Mouse (Mus musculus): ENCODE data around the gene Bms1. TPM values are rescaled to one million over a fixed set of nuclear protein-coding genes. Genes with fewer than 3 reads are reported as not detected.

Bms1 gene
- 29.4 and 29.9 TPM in 2 replicates for polyA plus RNA-seq (2015; fragmentation: Nextera tagmentation; extraction: Ambion mirVana)

- Histone ChIP-seq H3K4me2 (replicated peaks) (peak within 1 kb of the TSS; percentile 63), H3K9ac (peak within 1 kb of the TSS; percentile 88), H3K4me1 (replicated peaks) (peaks cover 8% of the 10 kb centered on the region), H3K27me3 (replicated peaks) (no peaks in the 10 kb centered on the region), H3K9me3 (no peaks in the 10 kb centered on the region), H3K36me3 (0 out of 2 replicates have a peak, but pooled peaks cover 8% of the 10 kb centered on the region), H3K27ac (peak within 1 kb of the TSS; percentile 89), H3K4me3 (replicated peaks) (peak within 1 kb of the TSS; percentile 97)
- peak; percentile 99 for ATAC-seq
- WGBS: under 1% methylated on average over 67 of the region's 67 CpGs
These were observed at the start of gene Bms1 for GRCm38 (mm10) chr6:118419050-118419920. TSS of gene Bms1 (minus strand) at chr6:118419474.

DNA sequence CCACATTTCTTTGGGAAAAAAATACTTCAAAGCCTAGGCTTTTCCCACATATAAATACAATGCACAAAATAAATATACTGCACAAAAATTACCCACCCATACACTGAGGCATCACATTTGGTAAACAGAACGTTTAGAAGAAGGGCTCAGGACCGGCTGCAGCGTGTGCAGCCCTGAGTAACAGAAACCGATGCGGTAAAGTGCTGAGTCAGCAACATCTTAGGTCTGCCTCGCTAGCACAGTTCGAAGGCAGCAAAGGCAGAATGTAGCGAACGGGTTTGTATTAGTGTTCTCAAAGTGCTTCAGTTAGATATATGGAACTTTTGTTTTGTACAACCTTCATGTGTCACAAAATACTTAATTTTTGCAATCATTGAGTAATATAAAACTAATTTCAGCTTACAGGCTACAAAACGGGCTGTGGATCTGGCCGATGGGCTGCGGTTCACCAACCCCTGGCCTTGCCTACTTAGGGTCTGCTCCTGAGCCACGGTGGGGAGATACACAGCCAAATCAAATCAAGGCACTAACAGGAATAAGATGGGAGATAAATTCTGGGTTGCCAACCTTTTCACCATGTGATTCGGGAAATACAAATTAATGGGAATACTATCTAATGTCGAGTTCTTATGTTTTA lies 42.9 kb upstream of the Bms1 start:
- no peaks in the 10 kb centered on the region; the same call in 1 of the 2 replicates for H3K36me3 ChIP-seq
- no peak for ATAC-seq
- WGBS: 87% methylated on average over 15 of the region's 15 CpGs

DNA sequence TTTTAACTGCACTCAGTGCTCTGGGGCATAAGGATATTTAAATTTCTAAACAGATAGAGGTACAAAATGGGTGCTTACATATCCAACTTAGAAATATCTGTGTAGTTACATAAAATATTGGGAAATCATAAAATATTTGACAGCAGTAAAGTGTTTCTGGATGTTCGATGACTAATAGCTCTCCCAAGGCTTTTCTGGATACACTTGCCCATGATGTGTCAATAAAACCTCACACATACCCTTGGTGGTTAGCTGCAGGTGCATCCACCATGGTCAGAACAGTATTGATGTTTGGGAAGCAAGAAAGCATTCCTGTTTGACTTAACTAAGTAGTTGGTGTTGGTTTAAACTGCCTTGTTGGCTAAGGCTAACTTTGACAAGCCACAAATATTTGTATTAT lies 38.5 kb upstream of the Bms1 start:
- WGBS: 95% methylated on average over 1 of the region's 1 CpGs
- no peak for ATAC-seq

More for the DNA sequence above, 42.9 kb upstream of the Bms1 start:
- no peak overlapping the region for H3K4me3 ChIP-seq (replicated peaks)
- no peak overlapping the region for H3K4me2 ChIP-seq (replicated peaks)
- H3K9ac ChIP-seq: no peak overlapping the region
- no peaks in the 10 kb centered on the region for H3K9me3 ChIP-seq
- no peaks in the 10 kb centered on the region for H3K27me3 ChIP-seq (replicated peaks)
- no peaks in the 10 kb centered on the region for H3K4me1 ChIP-seq (replicated peaks)
- H3K27ac ChIP-seq: no peak overlapping the region

GRCm38 (mm10) chr6:118455042-118455631 lies 35.9 kb upstream of the Bms1 start, which contains the start of gene Zfp248:
TSS of gene Zfp248 (minus strand) at chr6:118455528.
- H3K27me3 ChIP-seq (replicated peaks): no peaks in the 10 kb centered on the region
- H3K9me3 ChIP-seq: no peaks in the 10 kb centered on the region
- H3K36me3 ChIP-seq: no peaks in the 10 kb centered on the region
- ATAC-seq: peak; percentile 97
- peak within 1 kb of the TSS; percentile 76 for H3K9ac ChIP-seq
- H3K4me3 ChIP-seq (replicated peaks): peak within 1 kb of the TSS; percentile 69
- peaks cover 3% of the 10 kb centered on the region; the same call in 1 of the 2 replicates for H3K4me1 ChIP-seq (replicated peaks)
- under 1% methylated on average over 43 of the region's 43 CpGs for WGBS
- peak within 1 kb of the TSS; percentile 90 for H3K27ac ChIP-seq
- H3K4me2 ChIP-seq (replicated peaks): peak within 1 kb of the TSS; percentile 80

More for the DNA sequence above, 38.5 kb upstream of the Bms1 start:
- H3K9me3 ChIP-seq: no peaks in the 10 kb centered on the region
- H3K4me2 ChIP-seq (replicated peaks): no peak overlapping the region
- peaks cover 3% of the 10 kb centered on the region; the same call in 1 of the 2 replicates for H3K4me1 ChIP-seq (replicated peaks)
- H3K27ac ChIP-seq: no peak overlapping the region
- H3K9ac ChIP-seq: no peak overlapping the region
- no peaks in the 10 kb centered on the region for H3K36me3 ChIP-seq
- no peaks in the 10 kb centered on the region for H3K27me3 ChIP-seq (replicated peaks)
- no peak overlapping the region for H3K4me3 ChIP-seq (replicated peaks)

DNA sequence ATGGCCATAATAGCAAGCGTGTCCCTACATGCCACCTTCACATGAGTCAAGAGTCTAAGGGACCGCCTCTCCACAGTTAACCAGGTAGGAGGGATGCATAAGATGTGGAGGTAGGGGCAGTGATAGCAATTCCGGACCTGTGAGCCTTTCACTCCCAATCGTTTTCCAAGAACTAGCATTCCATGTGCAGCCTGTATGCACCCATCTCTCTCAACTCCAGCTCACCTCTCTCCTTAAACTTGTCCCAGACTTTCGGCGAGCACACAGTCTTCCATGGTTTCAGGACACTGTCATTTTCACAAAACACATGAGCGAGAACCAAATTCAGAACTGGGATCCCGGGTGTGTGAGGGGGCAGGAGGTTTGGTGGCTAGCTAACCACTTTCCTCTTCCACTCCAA lies 35.2 kb upstream of the Bms1 start:
- H3K4me1 ChIP-seq (replicated peaks): peaks cover 3% of the 10 kb centered on the region; the same call in 1 of the 2 replicates
- no peaks in the 10 kb centered on the region for H3K27me3 ChIP-seq (replicated peaks)
- WGBS: 36% methylated on average over 8 of the region's 8 CpGs
- H3K4me2 ChIP-seq (replicated peaks): peak overlapping the region; percentile 80
- H3K27ac ChIP-seq: no peak overlapping the region; the same call in 1 of the 2 replicates
- H3K9ac ChIP-seq: peak overlapping the region; percentile 76
- no peaks in the 10 kb centered on the region for H3K36me3 ChIP-seq
- no peak for ATAC-seq
- H3K9me3 ChIP-seq: no peaks in the 10 kb centered on the region
- H3K4me3 ChIP-seq (replicated peaks): peak overlapping the region; percentile 69

DNA sequence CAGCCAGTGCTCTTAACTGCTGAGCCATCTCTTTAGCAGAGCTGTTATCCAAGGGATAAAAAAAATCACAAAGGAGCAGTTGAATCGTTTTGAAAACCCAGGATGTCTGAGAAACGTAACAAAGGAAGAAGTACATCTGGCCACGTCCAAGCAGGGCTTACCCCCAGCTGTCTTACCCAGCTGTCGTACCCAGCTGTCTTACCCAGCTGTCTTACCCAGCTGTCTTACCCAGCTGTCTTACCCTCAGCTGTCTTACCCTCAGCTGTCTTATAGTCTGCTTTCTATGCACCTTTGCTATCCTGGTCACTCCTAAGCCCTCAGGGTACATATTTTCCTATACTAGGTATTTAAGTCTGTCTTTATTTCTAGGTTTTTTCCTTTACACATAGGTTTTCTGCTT lies 12.2 kb upstream of the Bms1 start:
- Histone ChIP-seq H3K9me3 (no peaks in the 10 kb centered on the region), H3K27me3 (replicated peaks) (no peaks in the 10 kb centered on the region), H3K36me3 (peaks cover 17% of the 10 kb centered on the region), H3K27ac (no peak overlapping the region), H3K4me2 (replicated peaks) (no peak overlapping the region), H3K4me1 (replicated peaks) (no peaks in the 10 kb centered on the region), H3K9ac (no peak overlapping the region), H3K4me3 (replicated peaks) (no peak overlapping the region)
- no peak for ATAC-seq
- WGBS: 85% methylated on average over 4 of the region's 4 CpGs

DNA sequence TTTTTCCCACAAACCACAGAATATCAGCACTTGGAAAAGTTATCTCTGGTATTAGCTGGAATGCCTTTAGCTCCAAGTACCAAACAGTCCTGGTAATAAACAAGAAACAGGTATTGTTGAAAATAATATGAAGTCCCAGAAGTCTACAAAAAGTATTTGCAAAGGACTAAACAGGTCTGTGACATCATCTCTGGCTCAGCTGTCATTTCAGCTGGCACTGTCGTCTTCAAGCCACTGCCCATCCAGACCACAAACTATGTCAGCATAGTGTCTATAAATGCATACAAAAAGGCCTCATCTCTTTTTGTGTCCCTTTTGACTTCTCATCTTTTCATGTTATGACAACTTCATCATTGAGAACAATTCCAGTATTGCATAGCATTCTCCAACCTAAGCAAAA lies 7.4 kb upstream of the Bms1 start:
- H3K4me2 ChIP-seq (replicated peaks): no peak overlapping the region
- H3K27ac ChIP-seq: no peak overlapping the region
- no peaks in the 10 kb centered on the region for H3K27me3 ChIP-seq (replicated peaks)
- no peaks in the 10 kb centered on the region for H3K4me1 ChIP-seq (replicated peaks)
- ATAC-seq: no peak
- 96% methylated on average over 1 of the region's 1 CpGs for WGBS
- H3K36me3 ChIP-seq: peaks cover 17% of the 10 kb centered on the region
- no peaks in the 10 kb centered on the region for H3K9me3 ChIP-seq
- no peak overlapping the region for H3K9ac ChIP-seq
- H3K4me3 ChIP-seq (replicated peaks): no peak overlapping the region

DNA sequence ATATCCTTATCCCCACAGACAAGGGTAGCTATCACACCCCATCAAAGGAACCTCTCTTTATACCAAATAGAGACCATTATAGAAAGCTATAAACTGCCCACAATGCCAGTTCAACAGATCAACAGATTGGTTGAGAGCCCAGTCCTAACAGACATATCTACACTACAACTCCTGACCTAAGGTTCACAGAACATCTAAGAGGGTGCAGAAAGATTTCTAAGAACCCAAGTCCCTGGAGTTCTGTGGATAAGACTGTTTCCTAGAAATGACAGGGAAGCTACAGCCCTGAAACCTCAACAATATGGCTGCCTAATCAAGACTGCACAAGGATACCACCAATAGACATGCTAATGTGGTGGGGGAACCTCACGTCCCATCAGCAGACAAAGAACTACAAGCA lies 8.8 kb downstream of the Bms1 start:
- H3K4me3 ChIP-seq (replicated peaks): no peak overlapping the region
- H3K36me3 ChIP-seq: peaks cover 36% of the 10 kb centered on the region
- H3K4me1 ChIP-seq (replicated peaks): no peaks in the 10 kb centered on the region
- no peak for ATAC-seq
- H3K9ac ChIP-seq: no peak overlapping the region
- no peaks in the 10 kb centered on the region for H3K9me3 ChIP-seq
- no peaks in the 10 kb centered on the region for H3K27me3 ChIP-seq (replicated peaks)
- no peak overlapping the region for H3K4me2 ChIP-seq (replicated peaks)
- H3K27ac ChIP-seq: no peak overlapping the region
- WGBS: 97% methylated on average over 1 of the region's 1 CpGs

- Histone ChIP-seq H3K36me3 (peaks cover 34% of the 10 kb centered on the region), H3K9me3 (no peaks in the 10 kb centered on the region), H3K27ac (no peak overlapping the region), H3K9ac (no peak overlapping the region), H3K4me3 (replicated peaks) (no peak overlapping the region), H3K4me2 (replicated peaks) (no peak overlapping the region), H3K4me1 (replicated peaks) (no peaks in the 10 kb centered on the region), H3K27me3 (replicated peaks) (no peaks in the 10 kb centered on the region)
- ATAC-seq: no peak
- WGBS: 88% methylated on average over 5 of the region's 5 CpGs
These were observed 10.8 kb downstream of the Bms1 start for GRCm38 (mm10) chr6:118408510-118408909.

GRCm38 (mm10) chr6:118406421-118406820 lies 12.9 kb downstream of the Bms1 start:
- no peak overlapping the region for H3K4me2 ChIP-seq (replicated peaks)
- H3K27ac ChIP-seq: no peak overlapping the region
- H3K4me3 ChIP-seq (replicated peaks): no peak overlapping the region
- 86% methylated on average over 4 of the region's 4 CpGs for WGBS
- no peak for ATAC-seq
- H3K36me3 ChIP-seq: peaks cover 24% of the 10 kb centered on the region
- H3K9ac ChIP-seq: no peak overlapping the region
- no peaks in the 10 kb centered on the region for H3K4me1 ChIP-seq (replicated peaks)
- no peaks in the 10 kb centered on the region for H3K9me3 ChIP-seq
- H3K27me3 ChIP-seq (replicated peaks): no peaks in the 10 kb centered on the region

DNA sequence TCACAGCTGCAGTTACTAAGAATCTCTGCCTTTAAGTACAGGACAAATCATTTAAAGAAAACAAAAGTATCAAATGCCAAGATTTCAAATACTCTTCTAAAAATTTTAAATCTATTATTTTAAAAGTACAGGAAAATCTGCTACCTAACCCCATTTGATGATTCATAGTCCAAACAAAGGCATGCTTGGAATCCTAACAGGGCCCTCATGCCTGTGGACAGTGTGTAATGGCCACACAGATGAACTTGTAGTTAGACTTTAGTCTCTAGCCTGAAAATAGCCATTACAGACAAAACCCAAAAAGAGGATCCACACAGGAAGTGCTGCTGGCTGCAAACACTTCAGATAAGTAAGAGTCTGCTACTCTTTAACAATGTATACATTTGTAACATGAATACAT lies 28.5 kb downstream of the Bms1 start:
- Histone ChIP-seq H3K36me3 (peaks cover 35% of the 10 kb centered on the region), H3K4me3 (replicated peaks) (no peak overlapping the region), H3K27me3 (replicated peaks) (no peaks in the 10 kb centered on the region), H3K27ac (no peak overlapping the region), H3K4me1 (replicated peaks) (no peaks in the 10 kb centered on the region), H3K4me2 (replicated peaks) (no peak overlapping the region), H3K9ac (no peak overlapping the region), H3K9me3 (no peaks in the 10 kb centered on the region)
- no peak for ATAC-seq

- Histone ChIP-seq H3K36me3 (peaks cover 26% of the 10 kb centered on the region), H3K27ac (no peak overlapping the region), H3K4me1 (replicated peaks) (no peaks in the 10 kb centered on the region), H3K27me3 (replicated peaks) (no peaks in the 10 kb centered on the region), H3K4me3 (replicated peaks) (no peak overlapping the region), H3K9me3 (no peaks in the 10 kb centered on the region), H3K9ac (no peak overlapping the region), H3K4me2 (replicated peaks) (no peak overlapping the region)
- no peak for ATAC-seq
- WGBS: 93% methylated on average over 3 of the region's 3 CpGs
These were observed 33.3 kb downstream of the Bms1 start for GRCm38 (mm10) chr6:118385962-118386361.

All from intestine, embryonic 15.5 days (tissue).